Mouse (Mus musculus) macrophage (primary cell): ENCODE measurements at regions not wholly inside any gene's neighbourhood (a gene's known extent, or its start where the extent isn't known, plus 50 kb on each side); places are given as distances from the start of the nearest gene placed in this dataset.

Experiments
- H3K27ac ChIP-seq: fragments of 350-480 bp; formaldehyde crosslinking; 2 replicates; pipeline ENCODE4 v1.9.0; 2021
- H3K36me3 ChIP-seq: fragments of 350-480 bp; formaldehyde crosslinking; 2 replicates; pipeline ENCODE4 v1.9.0; 2021; ENCODE audit errors: inconsistent target
- H3K4me3 ChIP-seq: fragments of 350-480 bp; formaldehyde crosslinking; 2 replicates; pipeline ENCODE4 v1.9.0; 2021; ENCODE audit errors: inconsistent target
- H3K79me2 ChIP-seq: fragments of 350-480 bp; formaldehyde crosslinking; 2 replicates; pipeline ENCODE4 v1.9.0; 2021; ENCODE audit errors: inconsistent target
- WGBS: methylation state at CpG from one replicate; pipeline ENCODE4 v1.1.7; 2026; ENCODE audit warnings: inconsistent platforms; ENCODE audit not compliant: missing documents; 5-methylcytosine and 5-hydroxymethylcytosine counted together

DNA sequence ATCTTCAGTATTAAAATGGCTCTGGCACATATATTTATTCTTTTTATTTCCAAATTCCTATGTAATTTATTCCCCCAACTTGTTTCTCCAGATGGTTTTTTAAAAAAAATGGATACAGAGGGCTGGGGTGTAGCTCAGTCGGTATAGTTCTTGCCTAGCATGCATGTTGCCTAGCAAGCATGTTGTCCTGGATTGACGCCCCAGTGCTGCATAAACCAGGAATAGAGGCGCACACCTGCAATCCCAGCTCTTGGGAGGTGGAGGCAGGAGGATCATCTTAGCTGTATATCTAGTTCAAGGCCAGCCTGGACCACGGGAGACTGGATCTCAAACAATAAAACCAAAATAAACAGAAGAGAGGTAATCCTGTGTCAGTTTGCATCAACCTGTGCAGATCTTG is 183.5 kb upstream of the Jmjd1c start:
- Histone ChIP-seq H3K36me3 (no peaks in the 10 kb centered on the region), H3K27ac (no peak overlapping the region), H3K4me3 (no peak overlapping the region), H3K79me2 (no peaks in the 10 kb centered on the region)
- 86% methylated on average over 4 of the region's 4 CpGs for WGBS

DNA sequence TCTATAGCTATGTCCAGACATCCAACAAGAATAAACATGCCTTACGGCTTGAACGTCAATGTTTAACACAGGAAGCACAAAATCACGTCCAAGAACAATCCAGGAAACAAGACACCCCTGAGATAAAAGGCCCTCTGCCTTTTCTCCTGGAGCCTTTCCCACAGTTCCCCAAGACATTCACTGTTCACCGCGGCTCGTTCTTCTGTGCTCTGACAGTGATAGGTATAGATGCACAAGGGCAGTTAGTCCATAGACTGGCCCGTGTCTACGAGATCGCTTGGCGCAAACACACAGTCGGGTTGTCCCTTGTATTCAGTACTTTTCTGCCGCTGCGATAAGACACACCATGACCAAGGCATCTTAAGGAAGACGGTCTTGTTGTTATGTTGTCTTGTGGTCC is 182.7 kb upstream of the Jmjd1c start:
- H3K36me3 ChIP-seq, result no peaks in the 10 kb centered on the region
- no peak overlapping the region for H3K4me3 ChIP-seq
- no peaks in the 10 kb centered on the region for H3K79me2 ChIP-seq
- 87% methylated on average over 14 of the region's 14 CpGs for WGBS
- H3K27ac ChIP-seq, result no peak overlapping the region

DNA sequence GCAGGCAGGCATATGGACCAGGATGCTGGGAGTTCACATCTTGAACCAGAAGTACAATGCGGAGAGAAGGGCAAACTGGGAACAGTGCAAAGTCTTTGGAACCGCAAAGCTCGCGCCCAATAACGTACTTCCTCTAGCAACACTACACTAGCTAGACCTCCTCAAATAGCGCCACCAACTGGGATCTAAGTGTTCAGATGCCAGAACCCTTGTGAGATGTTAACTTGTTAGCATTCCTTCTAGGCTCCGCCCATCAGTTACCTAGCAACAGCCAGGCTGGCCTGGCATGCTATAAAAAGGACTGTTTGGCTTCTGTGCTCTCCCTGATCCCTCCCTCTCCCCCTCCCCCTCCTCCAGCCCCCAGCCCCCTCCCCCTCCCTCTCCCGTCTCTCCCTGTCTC is 182.3 kb upstream of the Jmjd1c start:
- no peak overlapping the region for H3K4me3 ChIP-seq
- WGBS, result 97% methylated on average over 7 of the region's 8 CpGs
- no peaks in the 10 kb centered on the region for H3K79me2 ChIP-seq
- no peak overlapping the region for H3K27ac ChIP-seq
- H3K36me3 ChIP-seq, result no peaks in the 10 kb centered on the region

DNA sequence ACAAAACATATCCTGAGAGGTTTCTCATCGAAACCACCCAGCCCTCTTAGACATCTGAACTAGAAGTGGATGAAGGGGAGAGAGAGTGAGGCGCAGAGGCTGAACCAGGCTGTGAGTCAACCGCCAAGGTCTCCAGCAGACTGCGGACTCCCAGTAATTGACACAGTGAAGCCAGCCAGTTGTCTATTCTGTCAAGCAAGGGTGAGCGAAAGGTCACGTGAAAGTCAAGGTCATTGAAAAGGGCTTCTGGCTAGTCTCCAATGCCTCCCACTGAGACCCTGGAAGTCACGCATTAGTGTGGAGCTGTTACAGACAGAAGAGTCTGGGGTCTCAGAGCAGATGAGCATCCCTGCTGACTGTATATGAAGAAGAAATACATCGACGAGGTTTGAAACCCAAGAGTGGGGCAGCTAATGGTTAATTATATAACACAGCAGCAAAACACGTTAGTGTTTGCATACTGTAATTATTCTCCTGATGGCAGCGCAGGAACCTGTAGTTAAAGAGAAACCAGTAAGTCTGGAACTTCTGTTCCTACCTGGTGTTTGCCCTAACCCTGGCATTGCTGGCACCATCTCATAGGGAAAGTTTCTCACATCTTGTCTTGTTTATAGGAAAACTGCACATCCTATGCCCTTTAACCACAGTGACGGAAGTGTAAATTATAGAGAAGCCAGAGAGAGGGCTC is 181.5 kb upstream of the Jmjd1c start:
- H3K79me2 ChIP-seq, result no peaks in the 10 kb centered on the region
- no peak overlapping the region for H3K4me3 ChIP-seq
- H3K27ac ChIP-seq, result no peak overlapping the region
- H3K36me3 ChIP-seq, result no peaks in the 10 kb centered on the region
- 90% methylated on average over 12 of the region's 12 CpGs for WGBS

DNA sequence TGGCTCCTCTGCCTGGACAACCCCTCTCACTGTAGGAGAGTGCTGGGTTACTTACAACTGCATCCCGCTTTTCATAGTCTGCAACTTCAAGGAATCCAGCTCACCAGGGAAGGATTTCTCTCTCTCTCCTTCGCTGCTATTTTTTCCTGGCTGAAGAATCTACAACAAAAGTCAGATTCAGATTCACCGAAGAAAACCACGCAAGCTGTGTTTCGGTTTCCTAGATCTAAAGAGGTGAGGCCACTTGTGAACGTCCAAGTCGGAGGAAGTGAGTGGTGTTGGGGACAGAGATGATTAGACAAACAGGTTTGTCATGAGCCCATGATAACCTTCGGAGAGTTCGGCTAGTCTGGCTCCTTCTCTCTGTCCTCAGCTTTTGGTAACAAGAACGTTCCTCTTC is 180.1 kb upstream of the Jmjd1c start:
- WGBS, result 86% methylated on average over 10 of the region's 10 CpGs
- no peak overlapping the region for H3K27ac ChIP-seq
- H3K36me3 ChIP-seq, result no peaks in the 10 kb centered on the region
- H3K79me2 ChIP-seq, result no peaks in the 10 kb centered on the region
- H3K4me3 ChIP-seq, result no peak overlapping the region

DNA sequence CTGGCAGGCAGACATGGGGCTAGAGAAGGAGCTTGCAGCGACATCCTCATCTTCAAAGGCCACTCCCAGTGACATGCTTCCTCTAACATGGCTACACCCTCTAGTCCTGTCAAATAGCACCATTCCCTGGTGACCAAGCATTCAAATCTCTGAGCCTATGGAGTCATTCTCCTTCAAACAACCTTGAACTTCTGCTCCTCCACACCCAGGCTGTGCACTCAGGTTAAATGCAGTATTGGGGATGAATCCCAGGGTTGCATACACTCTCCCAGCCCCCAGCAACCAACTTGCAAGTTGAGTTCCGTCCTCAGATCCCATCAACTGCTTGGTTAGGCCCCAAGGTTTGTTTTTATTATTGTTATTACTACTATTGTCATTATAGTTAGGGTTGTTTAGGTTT is 178.2 kb upstream of the Jmjd1c start:
- Histone ChIP-seq H3K27ac (no peak overlapping the region), H3K4me3 (no peak overlapping the region), H3K36me3 (no peaks in the 10 kb centered on the region), H3K79me2 (no peaks in the 10 kb centered on the region)
- WGBS, result 100% methylated on average over 2 of the region's 2 CpGs

DNA sequence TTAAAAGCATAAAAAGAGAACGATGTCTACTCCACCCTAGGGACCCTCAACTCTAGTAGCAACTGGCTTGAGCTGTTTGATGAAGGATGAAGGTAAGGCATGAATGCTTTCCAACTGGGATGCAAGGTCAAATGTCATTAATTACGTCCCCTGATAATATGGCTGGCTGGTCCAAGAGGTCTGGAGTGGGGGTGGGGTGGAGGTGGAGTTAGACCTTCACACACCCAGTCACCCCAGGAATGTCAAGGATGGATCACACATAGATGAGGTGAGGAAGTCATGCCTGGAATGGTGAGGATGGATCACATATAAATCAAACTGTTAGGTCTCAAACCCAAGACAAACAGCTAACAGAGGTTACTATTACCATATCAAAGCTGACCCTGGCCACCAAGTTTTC is 177.2 kb upstream of the Jmjd1c start:
- no peak overlapping the region for H3K27ac ChIP-seq
- H3K4me3 ChIP-seq, result no peak overlapping the region
- WGBS, result 100% methylated on average over 2 of the region's 2 CpGs
- H3K79me2 ChIP-seq, result no peaks in the 10 kb centered on the region
- H3K36me3 ChIP-seq, result no peaks in the 10 kb centered on the region

DNA sequence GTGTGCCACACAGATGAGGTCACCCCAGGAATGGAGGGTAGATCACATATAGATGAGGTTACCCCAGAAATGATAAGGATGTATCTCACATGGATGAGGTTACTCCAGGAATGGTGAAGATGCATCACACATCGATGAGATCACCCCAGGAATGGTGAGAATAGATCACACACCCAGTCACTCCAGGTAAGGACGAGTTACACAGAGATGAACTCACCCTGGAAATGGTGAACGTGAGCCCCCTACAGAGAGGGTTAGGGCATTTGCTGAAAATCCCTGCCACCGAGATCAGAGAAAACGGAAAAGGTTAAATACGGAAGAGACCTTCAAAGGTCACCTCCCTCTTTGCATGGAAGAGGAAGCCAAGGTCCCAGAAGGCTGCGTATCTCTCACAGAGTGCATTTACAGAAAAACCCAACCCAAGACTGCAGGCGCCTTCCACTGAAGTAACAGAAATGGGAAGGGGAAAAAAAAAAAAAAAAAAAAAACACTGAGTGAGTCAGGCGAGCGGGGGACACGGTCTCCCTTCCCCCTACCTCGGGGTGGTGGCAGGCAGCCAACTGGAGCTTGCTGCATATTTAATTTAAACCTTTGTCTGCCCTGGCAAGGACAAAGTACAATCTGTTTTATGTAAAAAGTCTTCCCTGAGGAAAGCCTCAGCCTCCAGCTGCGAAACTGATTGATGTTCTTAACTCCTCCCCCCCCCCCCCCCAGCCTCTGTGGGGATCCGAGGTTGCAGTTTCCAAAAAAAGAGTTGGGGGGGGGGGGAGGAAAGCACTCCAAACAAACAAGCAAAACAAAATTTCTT is 175.8 kb upstream of the Jmjd1c start:
- 6% methylated on average over 12 of the region's 14 CpGs for WGBS
- Histone ChIP-seq H3K27ac (peak overlapping the region; percentile 83), H3K36me3 (no peaks in the 10 kb centered on the region), H3K4me3 (peak overlapping the region; percentile 25), H3K79me2 (no peaks in the 10 kb centered on the region)

DNA sequence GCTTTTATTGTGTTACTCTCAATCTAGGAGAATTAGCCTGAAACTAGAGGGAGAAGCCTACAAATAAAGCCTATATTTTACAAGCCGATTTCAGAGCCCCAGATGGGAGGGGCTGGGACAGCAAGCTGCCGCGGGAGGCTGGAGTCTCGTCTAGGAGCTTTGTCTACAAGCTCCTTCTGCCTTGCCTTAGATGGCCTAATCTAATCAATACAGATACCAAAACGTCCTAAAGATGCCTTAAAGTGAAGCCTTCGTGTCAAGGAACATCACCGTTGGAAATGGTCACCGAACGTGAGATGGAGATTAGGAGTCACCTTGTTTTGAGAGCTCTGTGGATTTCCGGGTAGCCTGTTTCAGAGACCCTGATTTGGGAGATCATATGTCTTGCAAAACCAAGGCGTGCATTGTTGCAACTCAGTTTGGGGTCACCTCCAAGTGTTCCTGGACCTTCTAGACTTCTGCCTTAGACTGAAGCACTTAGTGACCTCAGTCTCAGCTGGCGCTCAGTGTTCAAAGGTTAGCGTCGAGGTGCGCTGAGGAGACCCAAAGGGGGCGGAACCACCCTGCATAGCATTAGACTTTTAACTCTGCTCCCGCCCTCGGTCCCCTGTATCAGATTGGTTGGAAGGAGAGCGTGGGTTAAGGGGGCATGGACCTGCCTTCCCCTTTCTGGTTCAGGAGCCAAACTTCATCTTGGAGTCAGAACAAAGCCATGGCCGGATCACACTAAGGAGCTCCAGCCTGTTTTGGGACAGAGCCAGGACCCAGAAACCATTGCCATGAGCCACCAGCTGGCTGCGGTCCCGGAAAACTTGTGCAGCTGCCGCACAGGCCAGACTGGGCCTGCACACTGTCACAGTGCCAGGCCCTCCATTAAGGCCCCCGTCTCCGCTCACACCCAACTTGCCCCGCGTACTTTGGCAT is 174.9 kb upstream of the Jmjd1c start:
- peak overlapping the region; percentile 83 for H3K27ac ChIP-seq
- H3K79me2 ChIP-seq, result no peaks in the 10 kb centered on the region
- no peaks in the 10 kb centered on the region for H3K36me3 ChIP-seq
- 38% methylated on average over 27 of the region's 27 CpGs for WGBS
- peak overlapping the region; percentile 25 for H3K4me3 ChIP-seq

DNA sequence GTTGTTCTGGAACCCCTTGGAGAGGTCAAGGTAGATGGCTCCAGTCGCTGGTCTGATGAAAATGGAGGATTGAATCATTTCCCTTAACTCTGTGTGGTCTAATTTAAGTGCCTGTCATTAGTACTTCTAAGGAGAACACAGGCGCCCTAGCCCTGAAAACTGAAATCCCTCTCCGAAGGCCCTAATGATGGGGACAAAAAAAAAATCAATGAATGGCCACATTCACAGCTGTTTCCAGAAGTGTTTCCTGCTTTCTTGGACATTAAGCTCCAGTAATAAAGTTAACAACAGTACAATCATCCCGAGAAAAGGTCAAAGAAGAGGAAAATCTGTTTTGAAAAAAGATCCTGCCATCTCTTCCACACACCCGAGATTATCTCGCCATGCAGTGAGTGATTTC is 174.1 kb upstream of the Jmjd1c start:
- H3K4me3 ChIP-seq, result no peak overlapping the region
- no peaks in the 10 kb centered on the region for H3K79me2 ChIP-seq
- WGBS, result 89% methylated on average over 5 of the region's 6 CpGs
- H3K36me3 ChIP-seq, result no peaks in the 10 kb centered on the region
- H3K27ac ChIP-seq, result no peak overlapping the region

DNA sequence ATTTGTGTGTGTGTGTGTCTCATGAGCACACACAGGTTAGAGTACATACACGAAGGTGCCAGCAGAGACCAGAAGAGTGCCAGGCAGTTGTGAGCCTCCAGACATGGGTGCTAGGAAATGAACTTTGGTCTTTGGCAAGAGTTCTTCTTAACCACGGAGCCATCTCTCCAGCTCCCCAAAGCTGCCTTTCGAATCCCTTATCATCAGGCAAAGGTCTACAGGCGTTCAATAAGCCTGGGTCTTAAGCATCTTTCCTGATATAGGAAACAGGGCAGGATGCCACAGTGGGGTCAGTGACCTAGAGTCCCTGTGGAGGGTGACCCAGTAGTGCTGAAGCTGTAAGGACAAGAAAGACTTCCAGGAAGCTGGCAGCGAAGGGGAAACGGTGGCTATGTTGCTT is 173.6 kb upstream of the Jmjd1c start:
- no peak overlapping the region for H3K4me3 ChIP-seq
- no peaks in the 10 kb centered on the region for H3K36me3 ChIP-seq
- 88% methylated on average over 6 of the region's 6 CpGs for WGBS
- no peaks in the 10 kb centered on the region for H3K79me2 ChIP-seq
- H3K27ac ChIP-seq, result no peak overlapping the region

DNA sequence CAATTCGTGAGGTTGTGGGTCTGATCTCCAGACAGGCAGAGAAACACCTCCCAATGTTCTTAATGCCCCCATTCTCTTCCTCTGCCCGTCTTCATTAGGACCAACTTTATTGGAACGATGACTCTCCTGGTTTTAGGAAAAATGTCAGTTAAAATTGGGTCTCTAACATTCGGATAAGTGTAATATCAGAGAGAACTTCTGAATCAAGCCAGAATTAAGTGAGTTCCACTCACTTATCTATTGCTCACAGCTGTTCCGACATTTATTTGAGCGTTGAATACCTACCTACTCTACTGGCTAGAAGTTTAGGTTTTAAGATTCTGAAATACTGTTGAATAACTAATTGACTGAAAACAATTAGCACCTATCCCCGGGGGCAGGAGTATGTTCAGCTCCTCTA is 172.0 kb upstream of the Jmjd1c start:
- WGBS, result 95% methylated on average over 7 of the region's 7 CpGs
- no peak overlapping the region for H3K4me3 ChIP-seq
- H3K79me2 ChIP-seq, result no peaks in the 10 kb centered on the region
- no peaks in the 10 kb centered on the region for H3K36me3 ChIP-seq
- H3K27ac ChIP-seq, result no peak overlapping the region

DNA sequence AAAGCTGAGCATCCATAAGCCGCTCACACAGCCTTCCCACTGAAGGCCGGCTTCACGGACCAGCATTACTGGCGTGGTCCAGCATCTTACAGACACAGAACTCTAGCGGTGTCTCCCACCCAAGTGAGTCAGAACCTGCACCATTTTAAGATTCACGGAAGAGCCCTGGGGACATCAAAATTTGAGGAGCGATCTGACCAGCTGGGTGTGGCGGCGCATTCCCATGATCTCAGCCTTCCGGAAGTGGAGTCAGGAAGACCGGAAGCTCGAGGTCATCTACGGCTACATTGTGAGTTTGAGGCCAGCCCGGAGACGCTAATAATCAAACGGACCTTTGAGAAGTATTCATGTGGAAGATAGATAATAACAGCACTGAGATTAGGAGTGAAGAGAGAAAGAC is 171.5 kb upstream of the Jmjd1c start:
- 95% methylated on average over 16 of the region's 16 CpGs for WGBS

DNA sequence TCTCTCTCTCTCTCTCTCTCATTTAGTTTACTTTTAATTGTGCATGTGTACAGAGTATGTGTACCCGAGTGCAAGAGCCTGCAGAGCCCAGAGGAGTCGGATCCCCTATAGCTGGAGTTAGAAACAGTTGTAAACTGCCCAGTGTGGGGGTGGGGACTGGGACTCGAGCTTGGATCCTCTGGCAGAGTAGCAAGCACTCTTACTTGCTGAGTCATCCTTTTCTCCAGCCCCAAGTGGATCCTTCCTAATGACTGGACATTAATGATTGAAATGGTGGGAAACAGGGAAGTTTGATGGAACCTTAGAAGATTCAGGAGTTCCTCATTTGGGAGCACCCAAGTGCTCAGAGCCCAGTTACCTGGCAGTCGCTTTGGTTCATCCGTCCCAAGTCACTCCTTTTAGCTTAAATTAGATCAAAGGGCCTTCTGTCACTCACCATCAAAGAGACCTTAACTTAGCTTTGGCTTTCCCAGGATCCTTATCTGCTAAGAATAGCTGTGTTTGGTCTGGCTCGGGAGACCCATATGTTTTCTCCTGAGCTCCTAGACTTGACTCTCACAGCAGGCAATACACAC is 170.3 kb upstream of the Jmjd1c start:
- WGBS, result 79% methylated on average over 6 of the region's 6 CpGs
- Histone ChIP-seq H3K27ac (no peak overlapping the region), H3K79me2 (no peaks in the 10 kb centered on the region), H3K36me3 (no peaks in the 10 kb centered on the region), H3K4me3 (no peak overlapping the region)

More for the DNA sequence above, 171.5 kb upstream of the Jmjd1c start:
- Histone ChIP-seq H3K36me3 (no peaks in the 10 kb centered on the region), H3K79me2 (no peaks in the 10 kb centered on the region), H3K27ac (no peak overlapping the region), H3K4me3 (no peak overlapping the region)
